Mouse (Mus musculus) hindbrain, embryonic 16.5 days (tissue): ENCODE measurements around the gene Tbc1d8. TPM values are rescaled to one million over a fixed set of nuclear protein-coding genes. Genes with fewer than 3 reads are reported as not detected.

Experiments
- ATAC-seq: fragments of 200-750 bp; cut with Nextera tagmentation; 2 replicates; pipeline ENCODE4 v1.8.0; 2017; ENCODE audit warnings: moderate TSS enrichment, moderate library complexity
- H3K27ac ChIP-seq: fragments of 300-500 bp; sonication (generic); 2 replicates; pipeline ENCODE4 v1.5.1; 2014; ENCODE audit warnings: low read depth, mild to moderate bottlenecking, control low read depth, low read length, moderate library complexity
- H3K27me3 ChIP-seq: fragments of 300-500 bp; sonication (generic); replicated peaks from 2 replicates; pipeline ENCODE4 v1.6.1; 2014; ENCODE audit warnings: low read length; ENCODE audit not compliant: control insufficient read depth, insufficient read depth
- H3K36me3 ChIP-seq: fragments of 300-500 bp; sonication (generic); 2 replicates; pipeline ENCODE4 v1.6.1; 2014; ENCODE audit warnings: mild to moderate bottlenecking, low read length, moderate library complexity, mixed read lengths; ENCODE audit not compliant: control insufficient read depth, insufficient read depth
- H3K4me1 ChIP-seq: fragments of 300-500 bp; sonication (generic); 2 replicates; pipeline ENCODE4 v1.6.1; 2014; ENCODE audit warnings: low read depth, low read length; ENCODE audit not compliant: control insufficient read depth, insufficient read depth
- H3K4me2 ChIP-seq: fragments of 300-500 bp; sonication (generic); 2 replicates; pipeline ENCODE4 v1.6.1; 2014; ENCODE audit warnings: mild to moderate bottlenecking, low read length, control low read depth, moderate library complexity
- H3K4me3 ChIP-seq: fragments of 300-500 bp; sonication (generic); 2 replicates; pipeline ENCODE4 v1.5.1; 2014; ENCODE audit warnings: mild to moderate bottlenecking, low read length, control low read depth, moderate library complexity
- H3K9ac ChIP-seq: fragments of 300-500 bp; sonication (generic); 2 replicates; pipeline ENCODE4 v1.6.1; 2014; ENCODE audit warnings: low read depth, mild to moderate bottlenecking, control low read depth, low read length, moderate library complexity
- H3K9me3 ChIP-seq: fragments of 300-500 bp; sonication (generic); 2 replicates; pipeline ENCODE4 v1.6.1; 2014; ENCODE audit warnings: mild to moderate bottlenecking, low read length, moderate library complexity; ENCODE audit not compliant: control insufficient read depth
- WGBS: fragments of 180-500 bp; shearing (Covaris S2); extraction: QIAGEN DNeasy Blood & Tissue Kit; methylation state at CpG from one replicate; pipeline ENCODE4 v1.1.7; 2014; 5-methylcytosine and 5-hydroxymethylcytosine counted together
- polyA plus RNA-seq: library from polyadenylated mRNA; unstranded; fragments of >200 nt; fragmentation: Nextera tagmentation; extraction: Ambion mirVana; gene quantifications from 2 replicates; pipeline ENCODE4 v1.2.1, GENCODE M21; 2015

Gene Tbc1d8
- polyA plus RNA-seq, 1 experiment from 2014 or later, result 9.9 TPM

DNA sequence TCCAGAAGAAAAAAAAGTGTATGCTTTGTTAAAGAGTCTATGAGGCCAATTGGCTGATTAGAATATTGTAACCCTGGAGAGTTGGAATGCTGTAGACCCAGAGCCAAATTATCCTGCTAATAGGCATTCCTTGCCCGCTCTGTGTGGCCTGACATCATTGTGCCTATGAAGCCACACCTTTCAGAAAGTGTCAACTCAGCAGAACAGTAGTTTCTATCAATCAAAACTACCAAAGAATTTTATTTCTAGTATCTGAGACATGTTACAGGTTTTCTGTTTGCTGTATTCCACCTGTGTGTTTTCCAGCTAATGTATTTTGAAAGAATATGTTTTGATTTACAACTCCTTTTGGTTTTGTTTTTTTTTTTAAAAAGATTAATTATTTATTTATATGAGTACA lies 33.6 kb upstream of the Tbc1d8 start:
- Histone ChIP-seq H3K4me3 (no peak overlapping the region), H3K36me3 (no peaks in the 10 kb centered on the region), H3K9me3 (no peaks in the 10 kb centered on the region), H3K4me1 (no peaks in the 10 kb centered on the region), H3K4me2 (no peak overlapping the region), H3K27ac (no peak overlapping the region), H3K9ac (no peak overlapping the region), H3K27me3 (no peaks in the 10 kb centered on the region)
- WGBS, result 50% methylated on average over 1 of the region's 1 CpGs
- no peak for ATAC-seq

DNA sequence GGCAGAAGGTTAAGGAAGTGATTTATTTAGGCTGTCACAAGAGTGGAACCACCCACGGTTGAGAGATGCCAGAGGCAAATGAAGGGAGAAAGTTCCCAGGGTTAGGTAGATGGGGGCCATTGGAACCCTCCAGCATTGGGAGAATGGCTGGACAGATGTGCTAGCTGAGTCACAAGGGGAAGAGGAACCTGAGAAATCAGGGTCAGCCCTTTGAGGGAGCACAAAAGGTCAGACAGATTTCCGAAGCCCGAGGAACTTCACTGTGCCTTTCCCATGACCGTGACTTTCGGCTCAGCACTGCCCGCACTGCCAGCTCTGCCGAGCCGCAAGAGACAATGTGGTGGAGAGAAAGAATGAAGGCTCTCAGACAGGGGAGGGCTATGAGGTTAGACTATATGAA lies 33.2 kb upstream of the Tbc1d8 start:
- Histone ChIP-seq H3K36me3 (no peaks in the 10 kb centered on the region), H3K4me1 (no peaks in the 10 kb centered on the region), H3K9ac (no peak overlapping the region), H3K4me3 (no peak overlapping the region), H3K9me3 (no peaks in the 10 kb centered on the region), H3K27ac (no peak overlapping the region), H3K27me3 (no peaks in the 10 kb centered on the region), H3K4me2 (no peak overlapping the region)
- 67% methylated on average over 8 of the region's 8 CpGs for WGBS
- ATAC-seq, result no peak

DNA sequence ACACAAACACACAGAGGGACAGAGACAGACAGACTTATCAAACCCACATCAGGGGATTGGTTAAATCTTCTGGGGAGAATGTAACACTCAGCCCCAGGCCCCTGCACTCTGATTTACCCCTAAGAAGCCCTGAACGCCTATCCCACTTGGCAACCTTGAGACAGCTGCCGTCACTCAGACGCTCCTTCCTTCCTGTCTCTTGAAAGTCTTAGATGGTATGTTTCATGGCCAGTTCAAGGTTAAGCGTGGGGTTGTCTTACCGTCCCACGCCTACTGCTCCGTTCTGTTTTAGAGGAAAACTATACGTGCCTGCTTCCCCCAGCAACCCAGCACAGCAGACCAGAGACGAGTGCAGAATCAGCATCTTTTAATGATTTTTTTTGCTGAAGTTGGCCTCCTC lies 27.0 kb upstream of the Tbc1d8 start:
- H3K4me1 ChIP-seq, result no peaks in the 10 kb centered on the region
- no peak overlapping the region for H3K4me3 ChIP-seq
- no peak overlapping the region for H3K9ac ChIP-seq
- no peak for ATAC-seq
- no peak overlapping the region for H3K4me2 ChIP-seq
- H3K27ac ChIP-seq, result no peak overlapping the region
- no peaks in the 10 kb centered on the region for H3K9me3 ChIP-seq
- no peaks in the 10 kb centered on the region for H3K27me3 ChIP-seq
- 81% methylated on average over 9 of the region's 9 CpGs for WGBS
- H3K36me3 ChIP-seq, result no peaks in the 10 kb centered on the region

DNA sequence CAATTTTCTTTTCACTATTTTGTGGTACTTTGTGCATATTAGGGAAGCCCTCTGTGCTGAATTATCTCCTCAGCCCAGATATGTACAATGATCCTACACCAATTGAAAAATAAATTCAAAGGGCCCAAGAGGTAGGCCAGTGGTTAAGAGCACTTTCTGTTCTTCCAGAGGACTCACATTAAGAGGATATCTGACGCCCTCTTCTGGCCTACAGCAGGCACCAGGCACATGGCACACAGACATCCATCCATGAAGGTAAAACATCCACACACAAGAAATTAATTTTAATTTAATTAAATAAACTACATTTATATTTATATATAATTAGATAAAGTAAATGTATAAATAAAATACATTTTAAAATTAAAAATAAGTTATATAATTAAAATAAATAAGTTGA lies 25.7 kb upstream of the Tbc1d8 start:
- Histone ChIP-seq H3K4me1 (no peaks in the 10 kb centered on the region), H3K27ac (no peak overlapping the region), H3K36me3 (no peaks in the 10 kb centered on the region), H3K4me2 (no peak overlapping the region), H3K4me3 (no peak overlapping the region), H3K9me3 (no peaks in the 10 kb centered on the region), H3K27me3 (no peaks in the 10 kb centered on the region), H3K9ac (no peak overlapping the region)
- no peak for ATAC-seq
- 9% methylated on average over 1 of the region's 1 CpGs for WGBS

DNA sequence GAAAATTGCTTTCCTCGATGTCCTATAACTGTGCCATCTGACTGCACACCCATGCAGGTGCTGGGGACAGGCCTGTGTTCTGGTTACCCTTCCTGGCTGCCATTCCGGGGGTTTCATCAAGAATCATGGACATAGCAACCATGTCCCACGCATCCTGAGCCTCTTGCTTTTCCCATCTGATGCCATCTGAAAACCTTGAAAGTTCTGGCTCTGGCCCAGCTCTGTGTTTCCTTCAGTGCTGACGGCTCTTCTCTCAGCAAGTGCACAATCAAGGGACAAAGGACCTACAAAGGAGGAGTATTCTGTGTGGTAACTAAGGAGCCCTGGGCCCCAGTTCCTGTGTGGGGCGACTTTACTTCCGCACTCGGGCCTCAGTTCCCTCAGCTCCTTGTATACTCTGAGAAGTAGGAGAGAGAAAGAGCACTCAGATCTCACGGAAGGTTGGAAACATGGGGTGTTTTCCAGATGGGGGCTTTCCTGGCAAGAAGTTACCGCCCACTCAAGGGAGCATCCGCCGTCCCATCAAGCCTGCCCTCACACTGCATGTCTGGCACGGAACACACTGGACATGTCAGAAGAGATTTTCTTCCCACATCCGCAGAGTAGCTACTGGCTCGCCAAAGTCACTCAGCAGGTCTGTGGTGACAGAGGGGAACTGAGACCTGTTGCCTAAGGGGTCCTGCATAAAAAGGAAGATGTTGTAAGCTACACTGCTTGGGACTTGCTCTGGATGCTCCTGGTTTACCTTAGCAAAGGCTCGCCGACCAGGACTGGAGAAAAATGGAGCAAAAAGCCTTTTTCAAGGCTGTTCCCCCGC lies 24.5 kb upstream of the Tbc1d8 start:
- Histone ChIP-seq H3K27me3 (no peaks in the 10 kb centered on the region), H3K9ac (no peak overlapping the region), H3K36me3 (no peaks in the 10 kb centered on the region), H3K9me3 (no peaks in the 10 kb centered on the region), H3K27ac (no peak overlapping the region), H3K4me1 (no peaks in the 10 kb centered on the region), H3K4me3 (no peak overlapping the region), H3K4me2 (no peak overlapping the region)
- no peak for ATAC-seq
- 77% methylated on average over 17 of the region's 17 CpGs for WGBS

DNA sequence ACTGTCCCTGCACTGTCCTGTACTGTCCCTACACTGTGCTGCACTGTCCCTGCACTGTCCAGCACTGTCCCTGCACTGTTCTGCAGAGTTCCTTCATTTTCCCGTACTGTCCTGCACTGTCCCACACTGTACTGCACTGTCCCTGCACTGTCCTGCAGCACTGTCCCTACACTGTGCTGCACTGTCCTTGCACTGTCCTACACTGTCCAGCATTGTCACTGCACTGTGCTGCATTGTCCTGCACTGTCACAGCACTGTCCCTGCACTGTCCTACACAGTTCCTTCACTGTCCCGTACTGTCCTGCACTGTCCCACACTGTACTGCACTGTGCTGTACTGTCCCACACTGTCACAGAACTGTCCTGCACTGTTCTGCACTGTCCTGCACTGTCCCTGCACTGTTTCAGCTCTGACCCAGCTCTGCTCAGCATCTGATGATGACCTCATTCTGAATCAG lies 21.0 kb upstream of the Tbc1d8 start:
- 81% methylated on average over 2 of the region's 2 CpGs for WGBS
- no peaks in the 10 kb centered on the region for H3K36me3 ChIP-seq
- H3K9me3 ChIP-seq, result peaks cover 6% of the 10 kb centered on the region; the same call in 1 of the 2 replicates
- no peak overlapping the region for H3K4me3 ChIP-seq
- H3K27me3 ChIP-seq, result no peaks in the 10 kb centered on the region
- no peak overlapping the region for H3K4me2 ChIP-seq
- no peak overlapping the region for H3K9ac ChIP-seq
- H3K27ac ChIP-seq, result no peak overlapping the region
- ATAC-seq, result peak; percentile 54
- H3K4me1 ChIP-seq, result no peaks in the 10 kb centered on the region

DNA sequence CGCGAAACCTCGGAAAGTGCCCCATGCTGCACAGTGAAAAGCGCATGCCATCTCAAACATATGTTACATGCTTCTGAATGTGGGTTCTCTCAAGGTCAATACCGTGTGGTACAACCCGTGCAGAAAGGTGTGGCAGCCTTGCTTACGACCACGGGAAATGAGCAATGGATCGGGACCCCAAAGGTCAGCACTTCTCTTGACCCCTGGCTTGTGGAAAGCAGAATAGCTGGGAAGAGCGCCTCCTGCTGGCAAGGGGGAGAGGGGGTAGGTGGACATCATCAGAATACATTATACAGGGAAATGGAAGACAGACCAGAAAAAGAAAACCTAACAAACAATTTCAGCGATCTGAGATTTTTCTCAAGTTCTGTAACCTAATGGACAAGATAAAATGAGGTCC lies 19.2 kb upstream of the Tbc1d8 start:
- Histone ChIP-seq H3K9me3 (peaks cover 6% of the 10 kb centered on the region; the same call in 1 of the 2 replicates), H3K27ac (no peak overlapping the region), H3K4me2 (no peak overlapping the region), H3K9ac (no peak overlapping the region), H3K27me3 (no peaks in the 10 kb centered on the region), H3K36me3 (no peaks in the 10 kb centered on the region), H3K4me1 (no peaks in the 10 kb centered on the region), H3K4me3 (no peak overlapping the region)
- 89% methylated on average over 11 of the region's 11 CpGs for WGBS
- ATAC-seq, result no peak

DNA sequence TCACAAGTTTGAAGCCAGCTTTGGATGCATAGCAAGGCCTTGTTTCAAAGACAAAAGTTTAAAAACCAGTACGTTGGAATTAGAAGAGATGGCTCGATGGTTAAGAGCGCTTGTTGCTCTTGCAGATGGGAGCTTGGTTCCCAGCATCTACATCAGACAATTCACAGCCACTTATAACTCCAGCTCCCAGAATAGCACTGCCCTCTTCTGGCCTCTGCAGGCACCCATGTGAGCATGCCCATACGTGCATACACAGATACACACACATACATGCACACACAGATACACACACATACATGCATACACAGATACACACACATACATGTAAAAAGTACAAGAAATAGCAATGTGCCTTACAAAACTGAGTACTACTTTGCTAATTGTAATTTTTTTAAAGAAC lies 18.4 kb upstream of the Tbc1d8 start:
- Histone ChIP-seq H3K36me3 (no peaks in the 10 kb centered on the region), H3K4me3 (no peak overlapping the region), H3K4me1 (no peaks in the 10 kb centered on the region), H3K9me3 (peaks cover 6% of the 10 kb centered on the region; the same call in 1 of the 2 replicates), H3K9ac (no peak overlapping the region), H3K27ac (no peak overlapping the region), H3K27me3 (no peaks in the 10 kb centered on the region), H3K4me2 (no peak overlapping the region)
- WGBS, result 91% methylated on average over 4 of the region's 4 CpGs
- ATAC-seq, result no peak

DNA sequence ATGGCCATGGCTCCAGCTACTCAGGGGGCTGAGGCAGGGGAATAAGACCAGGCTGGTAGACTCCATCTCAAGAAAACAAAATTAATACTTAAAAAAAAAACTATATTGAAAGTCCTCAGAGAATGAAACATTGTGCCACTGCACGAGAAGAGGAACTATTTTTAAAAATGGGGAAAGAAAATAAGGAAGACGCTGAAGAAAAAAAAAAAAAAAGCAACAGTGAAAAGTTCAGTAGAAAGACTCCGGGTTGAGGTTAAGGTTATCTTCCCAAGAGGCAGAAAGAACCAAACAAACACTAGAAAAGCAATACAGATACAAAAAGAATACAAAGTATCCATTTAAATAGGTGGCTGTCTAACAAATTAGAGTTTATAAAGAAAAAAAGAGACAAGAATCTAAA lies 15.1 kb upstream of the Tbc1d8 start:
- no peak overlapping the region for H3K4me2 ChIP-seq
- no peak overlapping the region for H3K27ac ChIP-seq
- H3K27me3 ChIP-seq, result no peaks in the 10 kb centered on the region
- WGBS, result 82% methylated on average over 3 of the region's 3 CpGs
- peaks cover 6% of the 10 kb centered on the region; the same call in 1 of the 2 replicates for H3K9me3 ChIP-seq
- no peak overlapping the region for H3K9ac ChIP-seq
- no peaks in the 10 kb centered on the region for H3K4me1 ChIP-seq
- no peaks in the 10 kb centered on the region for H3K36me3 ChIP-seq
- ATAC-seq, result no peak
- H3K4me3 ChIP-seq, result no peak overlapping the region
